Mouse (Mus musculus) liver, embryonic 14.5 days (tissue): ENCODE data around the gene Tmem221.
A peak's percentile ranks its signal among the peaks of the same experiment; 100 is the strongest.
"Not testable (repeated sequence)": the region's sequence is repeated elsewhere in the genome, so short reads cannot be mapped to it uniquely, and the experiment has no call there.

Source experiments
- CTCF ChIP-seq: IDR thresholded peaks from 2 replicates; pipeline ENCODE4 v1.5.1; 2016; ENCODE audit warnings: antibody characterized with exemption, low read depth, control low read depth
- EP300 ChIP-seq: IDR thresholded peaks from 2 replicates; pipeline ENCODE4 v1.6.1; 2016; ENCODE audit warnings: antibody characterized with exemption, low read depth

DNA sequence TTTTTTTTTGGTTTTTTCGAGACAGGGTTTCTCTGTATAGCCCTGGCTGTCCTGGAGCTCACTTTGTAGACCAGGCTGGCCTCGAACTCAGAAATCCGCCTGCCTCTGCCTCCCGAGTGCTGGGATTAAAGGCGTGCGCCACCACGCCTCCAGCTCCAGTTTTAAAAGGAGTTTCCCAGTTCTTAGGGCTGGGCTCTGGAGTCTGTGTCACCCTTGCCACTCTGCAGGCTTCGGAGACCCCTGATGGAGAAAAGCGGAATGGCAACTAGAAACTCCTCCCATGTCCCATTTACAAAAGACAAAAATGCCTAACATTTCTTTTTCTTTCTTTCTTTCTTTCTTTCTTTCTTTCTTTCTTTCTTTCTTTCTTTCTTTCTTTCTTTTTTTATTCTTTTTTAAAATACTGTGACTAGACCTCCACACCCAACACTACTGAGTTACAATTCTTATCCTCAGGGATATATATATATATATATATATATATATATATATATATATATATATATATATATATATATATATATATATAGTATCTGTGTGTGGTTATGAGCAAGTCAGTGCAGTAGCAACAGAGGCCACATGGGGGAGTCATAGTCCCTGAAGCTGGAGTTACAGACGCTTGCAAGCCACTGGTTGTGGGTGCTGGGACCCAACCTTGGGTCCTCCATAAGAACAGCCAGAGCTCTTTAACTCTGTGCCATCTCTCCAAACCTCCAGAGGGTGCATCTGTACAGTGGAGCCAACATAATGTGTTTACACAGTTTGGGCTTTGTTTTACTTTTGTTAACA, 39.4 kb downstream of the Tmem221 start:
- peak; percentile 60 for TF ChIP-seq CTCF
- not testable (repeated sequence) for TF ChIP-seq EP300
